Mouse (Mus musculus) heart, postnatal 0 days (tissue): ENCODE measurements at regions not wholly inside any gene's neighbourhood (a gene's known extent, or its start where the extent isn't known, plus 50 kb on each side); places are given as distances from the start of the nearest gene placed in this dataset.

Experiments used
- CTCF ChIP-seq: IDR thresholded peaks from 2 replicates; pipeline ENCODE4 v1.5.1; 2016; ENCODE audit warnings: antibody characterized with exemption, control low read depth, low read depth
- EP300 ChIP-seq: IDR thresholded peaks from 2 replicates; pipeline ENCODE4 v1.6.1; 2016; ENCODE audit warnings: antibody characterized with exemption, low read depth

- no peak for TF ChIP-seq EP300
- TF ChIP-seq CTCF: no peak
Observed at GRCm38 (mm10) chr1:73668691-73669090, 455.6 kb downstream of the Tns1 start.
